Mouse (Mus musculus): ENCODE data around the gene Vps13d.
A peak's percentile ranks its signal among the peaks of the same experiment; 100 is the strongest.

Vps13d gene

GRCm38 (mm10) chr4:144931167-144931566 lies 263.6 kb downstream of the Vps13d start:
- no peak for DNase-seq

GRCm38 (mm10) chr4:144930366-144930765 lies 264.4 kb downstream of the Vps13d start:
- peak; percentile 65 to 76 for DNase-seq

GRCm38 (mm10) chr4:144929811-144930221 lies 265.0 kb downstream of the Vps13d start:
- peak; percentile 85 to 92 for DNase-seq

GRCm38 (mm10) chr4:144928693-144929436 lies 265.9 kb downstream of the Vps13d start:
- DNase-seq, result peak in 1 of 2 experiments; percentile 43

Measured in cerebellum, postnatal 10 days (tissue).